Mouse (Mus musculus) forebrain, embryonic 16.5 days (tissue): Measurements from ENCODE around the gene Gltpd2. TPM values are rescaled to one million over a fixed set of nuclear protein-coding genes. Genes with fewer than 3 reads are reported as not detected.
A peak's percentile ranks its signal among the peaks of the same experiment; 100 is the strongest.
"Not testable (repeated sequence)": the region's sequence is repeated elsewhere in the genome, so short reads cannot be mapped to it uniquely, and the experiment has no call there.

Source experiments
- ATAC-seq: fragments of 200-750 bp; cut with Nextera tagmentation; 2 replicates; pipeline ENCODE4 v1.8.0; 2017; ENCODE audit warnings: mild to moderate bottlenecking, moderate library complexity
- H3K27ac ChIP-seq: fragments of 300-500 bp; sonication (generic); 2 replicates; pipeline ENCODE4 v1.5.1; 2014; ENCODE audit warnings: low read length, control low read depth
- H3K27me3 ChIP-seq: fragments of 300-500 bp; sonication (generic); replicated peaks from 2 replicates; pipeline ENCODE4 v1.6.1; 2014; ENCODE audit warnings: low read length; ENCODE audit not compliant: control insufficient read depth, insufficient read depth
- H3K36me3 ChIP-seq: fragments of 300-500 bp; sonication (generic); 2 replicates; pipeline ENCODE4 v1.6.1; 2014; ENCODE audit not compliant: control insufficient read depth, insufficient read depth
- H3K4me1 ChIP-seq: fragments of 300-500 bp; sonication (generic); replicated peaks from 2 replicates; pipeline ENCODE4 v1.6.1; 2014; ENCODE audit warnings: low read length; ENCODE audit not compliant: control insufficient read depth, insufficient read depth
- H3K4me2 ChIP-seq: fragments of 300-500 bp; sonication (generic); 2 replicates; pipeline ENCODE4 v1.6.1; 2014; ENCODE audit warnings: mild to moderate bottlenecking, low read length, control low read depth
- H3K4me3 ChIP-seq: fragments of 300-500 bp; sonication (generic); replicated peaks from 2 replicates; pipeline ENCODE4 v1.5.1; 2014; ENCODE audit warnings: mild to moderate bottlenecking, low read length, control low read depth
- H3K9ac ChIP-seq: fragments of 300-500 bp; sonication (generic); replicated peaks from 2 replicates; pipeline ENCODE4 v1.6.1; 2014; ENCODE audit warnings: low read depth, low read length, control low read depth
- H3K9me3 ChIP-seq: fragments of 300-500 bp; sonication (generic); 2 replicates; pipeline ENCODE4 v1.6.1; 2016; ENCODE audit warnings: low read length; ENCODE audit not compliant: control insufficient read depth
- WGBS: fragments of 180-500 bp; shearing (Covaris S2); extraction: QIAGEN DNeasy Blood & Tissue Kit; methylation state at CpG from one replicate; pipeline ENCODE4 v1.1.7; 2014; 5-methylcytosine and 5-hydroxymethylcytosine counted together
- polyA plus RNA-seq: library from polyadenylated mRNA; unstranded; fragments of >200 nt; fragmentation: Nextera tagmentation; extraction: Ambion mirVana; gene quantifications from 2 replicates; pipeline ENCODE4 v1.2.1, GENCODE M21; 2015

The Gltpd2 gene
- polyA plus RNA-seq, 1 experiment from 2014 or later = 0.18 TPM

GRCm38 (mm10) chr11:70525184-70525678 is 6.2 kb downstream of the Gltpd2 start, which contains the start of gene Psmb6:
Gene Psmb6, plus strand, starts transcription at chr11:70525367.
- ATAC-seq = peak; percentile 97
- no peaks in the 10 kb centered on the region for H3K27me3 ChIP-seq
- peaks cover 18% of the 10 kb centered on the region for H3K36me3 ChIP-seq
- peak within 1 kb of the TSS; percentile 90 for H3K4me2 ChIP-seq
- under 1% methylated on average over 25 of the region's 26 CpGs for WGBS
- no peaks in the 10 kb centered on the region for H3K9me3 ChIP-seq
- peaks cover 9% of the 10 kb centered on the region for H3K4me1 ChIP-seq
- no peak within 1 kb of the TSS for H3K27ac ChIP-seq
- peak within 1 kb of the TSS; percentile 71 for H3K9ac ChIP-seq
- peak within 1 kb of the TSS; percentile 75 for H3K4me3 ChIP-seq

GRCm38 (mm10) chr11:70525726-70526125 is 6.7 kb downstream of the Gltpd2 start:
- Histone ChIP-seq H3K9me3 (no peaks in the 10 kb centered on the region), H3K27me3 (no peaks in the 10 kb centered on the region), H3K27ac (no peak overlapping the region), H3K4me2 (peak overlapping the region; percentile 90), H3K4me3 (peak overlapping the region; percentile 75), H3K4me1 (peaks cover 8% of the 10 kb centered on the region), H3K36me3 (peaks cover 18% of the 10 kb centered on the region), H3K9ac (peak overlapping the region; percentile 71)
- 4% methylated on average over 12 of the region's 12 CpGs for WGBS
- ATAC-seq = peak; percentile 26

- H3K4me1 ChIP-seq = peaks cover 8% of the 10 kb centered on the region
- no peaks in the 10 kb centered on the region for H3K27me3 ChIP-seq
- no peak overlapping the region for H3K27ac ChIP-seq
- peaks cover 18% of the 10 kb centered on the region for H3K36me3 ChIP-seq
- peak overlapping the region; percentile 90 for H3K4me2 ChIP-seq
- peak overlapping the region; percentile 71; the same call in 1 of the 2 replicates for H3K9ac ChIP-seq
- H3K9me3 ChIP-seq = no peaks in the 10 kb centered on the region
- H3K4me3 ChIP-seq = peak overlapping the region; percentile 75
- no peak for ATAC-seq
- WGBS = 88% methylated on average over 12 of the region's 12 CpGs
Observed at GRCm38 (mm10) chr11:70526211-70526610, 7.2 kb downstream of the Gltpd2 start.

GRCm38 (mm10) chr11:70528610-70529009 is 9.6 kb downstream of the Gltpd2 start:
- peaks cover 8% of the 10 kb centered on the region for H3K4me1 ChIP-seq
- no peaks in the 10 kb centered on the region for H3K9me3 ChIP-seq
- H3K36me3 ChIP-seq = peaks cover 18% of the 10 kb centered on the region
- no peak for ATAC-seq
- WGBS = 79% methylated on average over 7 of the region's 7 CpGs
- H3K27me3 ChIP-seq = no peaks in the 10 kb centered on the region
- H3K9ac ChIP-seq = no peak overlapping the region
- no peak overlapping the region for H3K27ac ChIP-seq
- no peak overlapping the region for H3K4me3 ChIP-seq
- no peak overlapping the region for H3K4me2 ChIP-seq

- H3K4me3 ChIP-seq, ATAC-seq, H3K9me3 ChIP-seq, H3K4me1 ChIP-seq, H3K27me3 ChIP-seq, H3K9ac ChIP-seq, H3K4me2 ChIP-seq, H3K27ac ChIP-seq: not testable (repeated sequence)
- WGBS = 84% methylated on average over 2 of the region's 2 CpGs
- peaks cover 18% of the 10 kb centered on the region for H3K36me3 ChIP-seq
Observed at GRCm38 (mm10) chr11:70531065-70531464, 12.1 kb downstream of the Gltpd2 start.

- Histone ChIP-seq H3K27ac (no peak within 1 kb of the TSS), H3K9me3 (no peaks in the 10 kb centered on the region), H3K9ac (no peak within 1 kb of the TSS), H3K27me3 (no peaks in the 10 kb centered on the region), H3K4me2 (no peak within 1 kb of the TSS), H3K36me3 (peaks cover 5% of the 10 kb centered on the region; the same call in 1 of the 2 replicates), H3K4me1 (no peaks in the 10 kb centered on the region), H3K4me3 (no peak within 1 kb of the TSS)
- ATAC-seq = no peak
- WGBS = 78% methylated on average over 6 of the region's 6 CpGs
Observed at GRCm38 (mm10) chr11:70532839-70533238, 13.8 kb downstream of the Gltpd2 start, which contains the start of gene Gm40193. Gene Gm40193, minus strand, starts transcription at chr11:70532939.

GRCm38 (mm10) chr11:70539423-70539822 is 20.4 kb downstream of the Gltpd2 start:
- Histone ChIP-seq H3K4me1 (peaks cover 11% of the 10 kb centered on the region), H3K36me3 (no peaks in the 10 kb centered on the region), H3K4me3 (peak overlapping the region; percentile 56), H3K4me2 (peak overlapping the region; percentile 69), H3K9ac (peak overlapping the region; percentile 55; the same call in 1 of the 2 replicates), H3K27ac (no peak overlapping the region), H3K9me3 (no peaks in the 10 kb centered on the region), H3K27me3 (peaks cover 3% of the 10 kb centered on the region; the same call in 1 of the 2 replicates)
- ATAC-seq = peak; percentile 23; the same call in 1 of the 2 replicates
- 11% methylated on average over 9 of the region's 9 CpGs for WGBS

GRCm38 (mm10) chr11:70539877-70540587 is 21.0 kb downstream of the Gltpd2 start, which contains the start of gene Pld2:
Gene Pld2, plus strand, starts transcription at chr11:70540064.
- peak; percentile 85 for ATAC-seq
- Histone ChIP-seq H3K4me3 (peak within 1 kb of the TSS; percentile 56), H3K27ac (no peak within 1 kb of the TSS), H3K9me3 (no peaks in the 10 kb centered on the region), H3K27me3 (peaks cover 3% of the 10 kb centered on the region; the same call in 1 of the 2 replicates), H3K9ac (peak within 1 kb of the TSS; percentile 55), H3K36me3 (no peaks in the 10 kb centered on the region), H3K4me1 (peaks cover 11% of the 10 kb centered on the region), H3K4me2 (peak within 1 kb of the TSS; percentile 69)
- under 1% methylated on average over 61 of the region's 65 CpGs for WGBS

- no peaks in the 10 kb centered on the region for H3K9me3 ChIP-seq
- peak overlapping the region; percentile 56 for H3K4me3 ChIP-seq
- peak overlapping the region; percentile 55; the same call in 1 of the 2 replicates for H3K9ac ChIP-seq
- no peaks in the 10 kb centered on the region for H3K36me3 ChIP-seq
- H3K27ac ChIP-seq = no peak overlapping the region
- H3K4me2 ChIP-seq = peak overlapping the region; percentile 69
- H3K4me1 ChIP-seq = peaks cover 11% of the 10 kb centered on the region
- no peak for ATAC-seq
- peaks cover 3% of the 10 kb centered on the region; the same call in 1 of the 2 replicates for H3K27me3 ChIP-seq
- whole genome bisulfite sequencing = 92% methylated on average over 7 of the region's 7 CpGs
Observed at GRCm38 (mm10) chr11:70540928-70541327, 21.9 kb downstream of the Gltpd2 start.
